Mouse (Mus musculus): Measurements from ENCODE around the gene Ddx31. TPM values are rescaled to one million over a fixed set of nuclear protein-coding genes. Genes with fewer than 3 reads are reported as not detected.

The Ddx31 gene
- polyA plus RNA-seq, 1 experiment: 3.1 TPM

Other genes with a start within 250 kb of the Ddx31 start
- 2.1 and 3.0 TPM in 2 replicates for gene Gfi1b, start 218.4 kb upstream of the Ddx31 start, polyA plus RNA-seq (2012; rRNA removed)
- gene Tsc1, start 199.2 kb upstream of the Ddx31 start, polyA plus RNA-seq (2012; rRNA removed): 28.7 and 29.3 TPM in 2 replicates
- gene Spaca9, start 140.7 kb upstream of the Ddx31 start, polyA plus RNA-seq (2012; rRNA removed): 11.4 and 15.2 TPM in 2 replicates
- 4.5 and 5.1 TPM in 2 replicates for gene Ak8, start 140.2 kb upstream of the Ddx31 start, polyA plus RNA-seq (2012; rRNA removed)
- gene Gtf3c4, start within 50 bp of the Ddx31 start, polyA plus RNA-seq (2012; rRNA removed): 7.9 and 8.6 TPM in 2 replicates
- 0.10 and 0.11 TPM in 2 replicates for gene Barhl1, start 76.3 kb downstream of the Ddx31 start, polyA plus RNA-seq (2012; rRNA removed)
- gene Cfap77, start 214.7 kb downstream of the Ddx31 start, polyA plus RNA-seq (2012; rRNA removed): 0.80 and 1.7 TPM in 2 replicates
- gene Ttf1, start 219.9 kb downstream of the Ddx31 start, polyA plus RNA-seq (2012; rRNA removed): 6.9 and 8.3 TPM in 2 replicates